Mouse (Mus musculus) CH12.LX (cell line): ENCODE measurements around the gene Olfr524.

Experiments used
- CHD2 ChIP-seq: IDR thresholded peaks from 2 replicates; pipeline ENCODE4 v1.6.1; 2011; ENCODE audit warnings: low read length, improper control_type of control experiment
- CTCF ChIP-seq, 2 experiments: IDR thresholded peaks in 1 of 2; conservative IDR thresholded peaks in 1 of 2; 2 replicates each; pipeline ENCODE4 v1.5.1; 2011 to 2012; ENCODE audit warnings: low read depth in 2 of 2, low read length in 2 of 2, improper control_type of control experiment in 1 of 2, inconsistent platforms in 1 of 2, mild to moderate bottlenecking in 1 of 2, moderate library complexity in 1 of 2
- EP300 ChIP-seq: IDR thresholded peaks from 2 replicates; pipeline ENCODE4 v1.6.1; 2011; ENCODE audit warnings: low read length, improper control_type of control experiment
- ETS1 ChIP-seq: conservative IDR thresholded peaks from 2 replicates; pipeline ENCODE4 v1.6.1; 2012; ENCODE audit warnings: low read depth, mild to moderate bottlenecking, inconsistent platforms, low read length, improper control_type of control experiment, moderate library complexity
- MAX ChIP-seq: IDR thresholded peaks from 2 replicates; pipeline ENCODE4 v1.6.1; 2011; ENCODE audit warnings: low read length, improper control_type of control experiment
- NRF1 ChIP-seq: IDR thresholded peaks from 2 replicates; pipeline ENCODE4 v1.6.1; 2014; ENCODE audit warnings: low read depth, mild to moderate bottlenecking, inconsistent platforms, low read length, improper control_type of control experiment, moderate library complexity

DNA sequence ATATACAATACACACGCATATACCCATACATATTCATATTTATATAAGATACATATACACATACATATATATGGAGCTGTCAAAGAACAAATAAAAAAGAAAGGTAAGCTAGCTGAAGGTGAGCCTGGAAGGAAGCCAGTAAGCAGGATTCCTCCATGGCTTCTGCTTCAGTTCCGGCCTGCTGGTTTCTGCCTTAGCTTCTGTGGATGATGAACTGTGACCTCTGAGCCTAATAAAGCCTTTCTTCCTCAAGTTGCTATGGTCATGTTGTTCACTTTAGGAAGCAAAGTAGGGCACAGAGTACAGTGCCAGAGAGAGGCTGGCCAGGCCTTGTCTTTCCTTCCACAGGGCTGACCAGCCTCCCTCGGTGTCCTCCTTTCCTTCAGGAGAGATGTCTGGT is 34.9 kb downstream of the Olfr524 start:
- no peak for TF ChIP-seq CTCF (conservative IDR thresholded peaks at IDR 0.05 in 1 of 2, IDR thresholded peaks at IDR 0.05 in 1 of 2; ENCODE audit: low read depth in 2 of 2, low read length in 2 of 2)
- no peak for TF ChIP-seq MAX
- TF ChIP-seq CHD2, result no peak
- no peak for TF ChIP-seq NRF1
- no peak for TF ChIP-seq ETS1
- no peak for TF ChIP-seq EP300
